Mouse (Mus musculus) neural tube, embryonic 15.5 days (tissue): ENCODE measurements at regions not wholly inside any gene's neighbourhood (a gene's known extent, or its start where the extent isn't known, plus 50 kb on each side); places are given as distances from the start of the nearest gene placed in this dataset.

Experiments
- ATAC-seq: fragments of 200-750 bp; cut with Nextera tagmentation; 2 replicates; pipeline ENCODE4 v1.8.0; 2017; ENCODE audit warnings: mild to moderate bottlenecking, moderate TSS enrichment, moderate library complexity; ENCODE audit not compliant: low FRiP score
- H3K27ac ChIP-seq: fragments of 300-500 bp; sonication (generic); replicated peaks from 2 replicates; pipeline ENCODE4 v1.5.1; 2015; ENCODE audit warnings: mild to moderate bottlenecking, inconsistent platforms
- H3K27me3 ChIP-seq: fragments of 300-500 bp; sonication (generic); replicated peaks from 2 replicates; pipeline ENCODE4 v1.6.1; 2015; ENCODE audit warnings: inconsistent platforms
- H3K36me3 ChIP-seq: fragments of 300-500 bp; sonication (generic); 2 replicates; pipeline ENCODE4 v1.6.1; 2015; ENCODE audit warnings: inconsistent platforms
- H3K4me1 ChIP-seq: fragments of 300-500 bp; sonication (generic); 2 replicates; pipeline ENCODE4 v1.6.1; 2015; ENCODE audit warnings: inconsistent platforms
- H3K4me2 ChIP-seq: fragments of 300-500 bp; sonication (generic); 2 replicates; pipeline ENCODE4 v1.6.1; 2015; ENCODE audit warnings: inconsistent platforms, mild to moderate bottlenecking, moderate library complexity
- H3K4me3 ChIP-seq: fragments of 300-500 bp; sonication (generic); replicated peaks from 2 replicates; pipeline ENCODE4 v1.5.1; 2015; ENCODE audit warnings: mild to moderate bottlenecking, inconsistent platforms
- H3K9ac ChIP-seq: fragments of 300-500 bp; sonication (generic); replicated peaks from 2 replicates; pipeline ENCODE4 v1.6.1; 2015; ENCODE audit warnings: mild to moderate bottlenecking, inconsistent platforms
- H3K9me3 ChIP-seq: fragments of 300-500 bp; sonication (generic); replicated peaks from 2 replicates; pipeline ENCODE4 v1.6.1; 2016; ENCODE audit warnings: inconsistent platforms
- WGBS: fragments of 180-500 bp; shearing (Covaris S2); methylation state at CpG from one replicate; pipeline ENCODE4 v1.1.7; 2015; ENCODE audit warnings: mixed read lengths; 5-methylcytosine and 5-hydroxymethylcytosine counted together

DNA sequence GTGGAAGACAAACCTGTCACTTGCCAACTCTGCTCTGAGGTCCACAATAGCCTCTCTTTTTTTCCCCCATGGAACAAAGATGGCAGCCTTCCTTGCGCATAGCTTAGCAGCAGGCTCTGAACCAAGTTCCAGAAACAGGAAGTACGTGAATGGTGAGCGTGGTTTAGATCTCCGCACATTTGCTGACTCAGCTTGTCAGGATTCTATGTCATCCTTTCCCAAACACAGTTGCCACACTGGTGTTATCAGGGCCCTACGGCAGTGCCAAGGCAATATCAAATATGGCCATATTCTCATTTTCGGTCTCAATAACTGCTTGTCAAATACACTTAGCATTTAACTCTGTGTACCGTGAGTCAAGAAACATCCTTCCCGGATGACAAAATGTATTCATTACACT is 161.8 kb upstream of the Irx5 start:
- H3K9me3 ChIP-seq: no peaks in the 10 kb centered on the region
- H3K4me1 ChIP-seq: no peaks in the 10 kb centered on the region
- H3K36me3 ChIP-seq: no peaks in the 10 kb centered on the region
- no peak overlapping the region for H3K4me3 ChIP-seq
- ATAC-seq: no peak
- no peak overlapping the region for H3K4me2 ChIP-seq
- H3K27ac ChIP-seq: no peak overlapping the region
- no peak overlapping the region for H3K9ac ChIP-seq
- 96% methylated on average over 8 of the region's 8 CpGs for WGBS
- peaks cover 2% of the 10 kb centered on the region; the same call in 1 of the 2 replicates for H3K27me3 ChIP-seq

DNA sequence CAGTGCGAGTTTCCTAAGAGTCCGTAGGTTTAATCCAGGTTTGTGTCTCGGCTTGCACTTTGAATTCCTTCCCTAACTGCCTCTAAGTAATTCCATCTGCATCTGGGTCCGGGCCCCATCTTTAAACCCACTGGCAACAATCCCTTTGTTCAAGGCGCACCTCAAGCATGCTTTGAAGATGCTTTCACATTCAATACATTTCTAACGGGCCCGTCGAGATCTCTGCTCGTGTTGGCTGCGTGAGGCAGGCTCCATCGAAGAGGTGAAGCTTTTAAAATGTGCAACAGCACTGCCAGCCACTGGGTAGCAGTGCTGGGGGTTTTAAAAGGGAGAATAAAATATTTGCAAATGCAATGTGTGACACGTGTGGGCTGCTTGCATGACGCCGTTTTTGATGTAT is 163.4 kb upstream of the Irx5 start:
- Histone ChIP-seq H3K27me3 (no peaks in the 10 kb centered on the region; the same call in 1 of the 2 replicates), H3K27ac (no peak overlapping the region), H3K9ac (no peak overlapping the region), H3K4me1 (no peaks in the 10 kb centered on the region), H3K4me2 (no peak overlapping the region), H3K4me3 (no peak overlapping the region), H3K9me3 (no peaks in the 10 kb centered on the region), H3K36me3 (no peaks in the 10 kb centered on the region)
- 68% methylated on average over 14 of the region's 14 CpGs for WGBS
- ATAC-seq: no peak

DNA sequence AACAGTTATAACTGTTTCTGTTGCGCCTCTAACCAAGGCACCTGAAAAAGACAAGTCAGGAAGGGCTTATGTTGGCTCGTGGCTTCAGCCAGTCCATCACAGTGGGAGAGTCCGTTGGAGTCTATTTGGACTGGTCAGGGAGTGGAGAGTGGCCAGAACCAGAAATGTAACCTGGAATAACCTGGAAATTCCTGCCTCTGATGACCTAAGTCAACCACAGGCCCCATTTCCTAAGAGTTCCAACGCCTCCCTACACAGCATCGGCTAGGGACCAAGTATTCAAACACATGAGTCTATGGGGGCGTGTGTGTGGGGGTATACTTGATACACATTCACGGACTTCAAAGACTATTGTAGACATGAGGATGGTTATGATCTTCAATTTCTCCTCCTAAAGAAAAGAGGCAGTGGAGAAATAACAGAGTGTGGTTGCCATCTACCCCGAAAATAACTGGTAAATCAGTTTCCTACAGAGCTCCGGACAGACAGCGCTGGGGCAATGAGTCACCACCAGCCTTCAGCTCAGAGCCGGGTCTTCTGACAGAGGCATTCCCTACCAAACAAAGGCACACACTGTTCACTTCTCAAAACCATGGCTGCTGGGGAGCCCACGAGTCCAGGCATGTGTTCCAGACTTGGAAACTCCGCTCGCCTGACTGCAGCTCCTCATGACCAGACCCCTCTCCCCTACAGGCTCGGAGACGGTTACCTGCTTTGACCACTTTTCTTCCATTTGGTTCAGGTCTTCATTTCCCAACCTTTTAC is 167.0 kb upstream of the Irx5 start:
- H3K9me3 ChIP-seq: no peaks in the 10 kb centered on the region
- WGBS: 92% methylated on average over 16 of the region's 16 CpGs
- H3K4me2 ChIP-seq: no peak overlapping the region
- no peak overlapping the region for H3K27ac ChIP-seq
- no peak for ATAC-seq
- no peaks in the 10 kb centered on the region for H3K36me3 ChIP-seq
- no peaks in the 10 kb centered on the region for H3K4me1 ChIP-seq
- no peaks in the 10 kb centered on the region; the same call in 1 of the 2 replicates for H3K27me3 ChIP-seq
- no peak overlapping the region for H3K4me3 ChIP-seq
- no peak overlapping the region for H3K9ac ChIP-seq

DNA sequence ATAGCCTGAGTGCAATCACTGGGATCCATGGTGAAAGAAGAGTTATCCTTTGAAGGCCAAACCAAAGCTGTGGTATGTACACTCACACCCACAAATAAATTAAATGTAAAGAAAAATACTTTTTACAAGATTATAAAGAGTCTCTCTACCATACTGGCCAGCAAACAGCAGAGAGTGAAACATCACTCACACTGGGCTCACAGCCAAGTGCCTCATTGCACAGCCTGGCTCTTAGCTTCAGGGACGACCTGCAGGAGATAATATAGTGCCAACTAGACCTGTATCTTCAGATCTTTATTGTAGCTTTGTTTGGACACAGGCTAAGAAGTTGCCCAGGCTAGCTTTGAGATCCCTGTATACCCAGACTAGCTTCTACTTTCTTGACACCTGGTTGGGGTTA is 174.1 kb upstream of the Irx5 start:
- H3K9ac ChIP-seq: no peak overlapping the region
- WGBS: 41% methylated on average over 1 of the region's 1 CpGs
- no peak overlapping the region for H3K4me2 ChIP-seq
- H3K27ac ChIP-seq: no peak overlapping the region
- no peaks in the 10 kb centered on the region for H3K9me3 ChIP-seq
- no peak for ATAC-seq
- no peaks in the 10 kb centered on the region for H3K36me3 ChIP-seq
- H3K4me1 ChIP-seq: no peaks in the 10 kb centered on the region
- H3K4me3 ChIP-seq: no peak overlapping the region
- H3K27me3 ChIP-seq: peaks cover 5% of the 10 kb centered on the region; the same call in 1 of the 2 replicates

DNA sequence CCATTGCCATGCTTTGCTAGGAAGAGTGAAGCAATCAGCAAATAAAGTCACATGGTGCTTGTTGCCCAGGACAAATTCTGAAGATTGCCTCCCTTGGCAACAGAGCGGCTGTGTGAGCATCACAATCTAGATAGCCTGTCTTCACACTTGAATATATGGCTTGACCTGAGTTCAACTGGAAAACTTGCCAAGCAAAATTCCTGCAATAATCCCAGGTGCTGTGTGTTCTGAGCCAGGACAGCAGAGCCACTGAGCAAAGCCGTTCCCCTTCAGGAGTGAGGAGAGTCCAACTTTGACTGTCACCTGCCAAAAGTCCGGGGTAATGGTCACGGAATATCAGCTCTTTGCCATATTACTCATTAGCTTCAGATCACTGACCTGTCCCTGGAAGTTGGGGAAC is 176.8 kb upstream of the Irx5 start:
- no peak overlapping the region for H3K4me3 ChIP-seq
- 83% methylated on average over 4 of the region's 4 CpGs for WGBS
- H3K4me2 ChIP-seq: no peak overlapping the region
- H3K27me3 ChIP-seq: peaks cover 9% of the 10 kb centered on the region; the same call in 1 of the 2 replicates
- no peak overlapping the region for H3K27ac ChIP-seq
- H3K36me3 ChIP-seq: no peaks in the 10 kb centered on the region
- no peak overlapping the region for H3K9ac ChIP-seq
- H3K9me3 ChIP-seq: no peaks in the 10 kb centered on the region
- no peaks in the 10 kb centered on the region for H3K4me1 ChIP-seq
- ATAC-seq: no peak

DNA sequence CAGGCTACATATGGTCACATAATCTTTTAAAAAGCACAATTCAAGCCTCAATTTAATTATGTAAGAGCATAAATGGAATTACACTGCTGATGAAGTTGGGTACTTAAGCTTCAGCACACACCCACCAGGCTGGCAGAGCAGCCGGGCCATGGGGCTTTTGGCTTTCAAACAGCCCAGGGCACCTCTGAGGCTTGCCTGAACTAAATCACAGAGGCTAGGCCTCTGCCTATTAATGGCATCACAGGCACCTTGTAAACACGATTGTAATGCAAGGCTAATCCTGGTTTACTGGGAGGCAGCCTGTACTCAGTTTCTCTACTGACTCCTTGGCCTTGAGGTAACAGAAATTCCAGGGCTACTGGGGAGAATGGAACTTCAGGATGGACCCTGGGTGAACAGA is 178.1 kb upstream of the Irx5 start:
- no peak overlapping the region for H3K4me2 ChIP-seq
- H3K9ac ChIP-seq: no peak overlapping the region
- H3K4me1 ChIP-seq: no peaks in the 10 kb centered on the region
- WGBS: 39% methylated on average over 2 of the region's 2 CpGs
- H3K9me3 ChIP-seq: no peaks in the 10 kb centered on the region
- no peaks in the 10 kb centered on the region for H3K36me3 ChIP-seq
- ATAC-seq: no peak
- peaks cover 9% of the 10 kb centered on the region; the same call in 1 of the 2 replicates for H3K27me3 ChIP-seq
- H3K4me3 ChIP-seq: no peak overlapping the region
- no peak overlapping the region for H3K27ac ChIP-seq

- no peak for ATAC-seq
- 89% methylated on average over 5 of the region's 5 CpGs for WGBS
- Histone ChIP-seq H3K27me3 (peaks cover 8% of the 10 kb centered on the region; the same call in 1 of the 2 replicates), H3K4me1 (no peaks in the 10 kb centered on the region), H3K4me2 (no peak overlapping the region), H3K4me3 (no peak overlapping the region), H3K9ac (no peak overlapping the region), H3K27ac (no peak overlapping the region), H3K9me3 (no peaks in the 10 kb centered on the region), H3K36me3 (no peaks in the 10 kb centered on the region)
Observed at GRCm38 (mm10) chr8:92176101-92176500, 181.3 kb upstream of the Irx5 start.

GRCm38 (mm10) chr8:92174106-92174505 is 183.3 kb upstream of the Irx5 start:
- Histone ChIP-seq H3K27ac (no peak overlapping the region), H3K36me3 (no peaks in the 10 kb centered on the region), H3K9ac (no peak overlapping the region), H3K27me3 (0 out of 2 replicates have a peak, but pooled peaks cover 6% of the 10 kb centered on the region), H3K4me2 (no peak overlapping the region), H3K9me3 (no peaks in the 10 kb centered on the region), H3K4me3 (no peak overlapping the region), H3K4me1 (no peaks in the 10 kb centered on the region)
- 78% methylated on average over 2 of the region's 2 CpGs for WGBS
- ATAC-seq: no peak

GRCm38 (mm10) chr8:92171578-92171977 is 185.8 kb upstream of the Irx5 start:
- H3K27me3 ChIP-seq: 0 out of 2 replicates have a peak, but pooled peaks cover 5% of the 10 kb centered on the region
- H3K27ac ChIP-seq: no peak overlapping the region
- H3K9me3 ChIP-seq: no peaks in the 10 kb centered on the region
- H3K9ac ChIP-seq: no peak overlapping the region
- no peak overlapping the region for H3K4me3 ChIP-seq
- 72% methylated on average over 2 of the region's 2 CpGs for WGBS
- ATAC-seq: no peak
- H3K4me2 ChIP-seq: no peak overlapping the region
- no peaks in the 10 kb centered on the region for H3K36me3 ChIP-seq
- peaks cover 13% of the 10 kb centered on the region for H3K4me1 ChIP-seq

GRCm38 (mm10) chr8:92167340-92167783 is 190.1 kb upstream of the Irx5 start:
- 2% methylated on average over 4 of the region's 4 CpGs for whole genome bisulfite sequencing
- no peak overlapping the region for H3K4me2 ChIP-seq
- H3K4me1 ChIP-seq: peaks cover 14% of the 10 kb centered on the region
- H3K4me3 ChIP-seq: no peak overlapping the region
- no peak overlapping the region for H3K9ac ChIP-seq
- H3K36me3 ChIP-seq: no peaks in the 10 kb centered on the region
- H3K27me3 ChIP-seq: 0 out of 2 replicates have a peak, but pooled peaks cover 3% of the 10 kb centered on the region
- no peaks in the 10 kb centered on the region for H3K9me3 ChIP-seq
- H3K27ac ChIP-seq: no peak overlapping the region
- no peak for ATAC-seq

- Histone ChIP-seq H3K4me3 (no peak overlapping the region), H3K36me3 (no peaks in the 10 kb centered on the region), H3K9me3 (no peaks in the 10 kb centered on the region), H3K27me3 (0 out of 2 replicates have a peak, but pooled peaks cover 3% of the 10 kb centered on the region), H3K4me1 (peaks cover 14% of the 10 kb centered on the region), H3K4me2 (no peak overlapping the region), H3K9ac (no peak overlapping the region), H3K27ac (no peak overlapping the region)
- WGBS: 86% methylated on average over 6 of the region's 6 CpGs
- no peak for ATAC-seq
Observed at GRCm38 (mm10) chr8:92165306-92165705, 192.1 kb upstream of the Irx5 start.

DNA sequence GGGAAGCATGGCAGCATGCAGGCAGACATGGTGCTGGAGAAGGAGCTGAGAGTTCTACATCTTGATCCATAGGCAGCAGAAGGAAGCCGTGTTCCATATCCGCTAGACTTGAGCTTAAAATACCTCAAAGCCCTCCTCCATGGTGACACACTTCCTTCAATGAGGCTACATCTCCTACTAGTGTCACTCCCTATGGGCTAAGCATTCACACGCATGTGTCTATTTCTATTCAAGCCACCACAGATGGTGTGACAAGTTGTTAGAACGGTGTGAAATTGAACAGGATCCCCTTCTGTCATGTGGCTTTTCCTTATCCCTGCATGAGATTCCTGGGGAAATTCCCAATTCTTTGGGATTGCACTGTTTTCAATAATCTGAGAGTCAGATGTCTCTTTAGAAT is 192.9 kb upstream of the Irx5 start:
- Histone ChIP-seq H3K36me3 (no peaks in the 10 kb centered on the region), H3K9ac (no peak overlapping the region), H3K4me3 (no peak overlapping the region), H3K4me1 (peaks cover 14% of the 10 kb centered on the region), H3K9me3 (no peaks in the 10 kb centered on the region), H3K27ac (no peak overlapping the region), H3K27me3 (0 out of 2 replicates have a peak, but pooled peaks cover 3% of the 10 kb centered on the region), H3K4me2 (no peak overlapping the region)
- ATAC-seq: no peak
- WGBS: 95% methylated on average over 4 of the region's 4 CpGs
